Mouse (Mus musculus) brain, embryonic 14.5 days (tissue): Measurements from ENCODE around the gene Thpo.

Source experiments
- CTCF ChIP-seq: fragments of 200-500 bp; IDR thresholded peaks from 2 replicates; pipeline ENCODE4 v1.5.1; 2012; ENCODE audit warnings: inconsistent platforms, mild to moderate bottlenecking, moderate library complexity, borderline replicate concordance; ENCODE audit not compliant: insufficient read depth, insufficient read length; ENCODE audit errors: extremely low read depth
- POLR2A ChIP-seq: fragments of 200-500 bp; IDR thresholded peaks from 2 replicates; pipeline ENCODE4 v1.6.1; 2012; ENCODE audit warnings: mild to moderate bottlenecking, inconsistent platforms, borderline replicate concordance; ENCODE audit not compliant: poor library complexity, insufficient read depth, insufficient read length, severe bottlenecking; ENCODE audit errors: extremely low read depth

DNA sequence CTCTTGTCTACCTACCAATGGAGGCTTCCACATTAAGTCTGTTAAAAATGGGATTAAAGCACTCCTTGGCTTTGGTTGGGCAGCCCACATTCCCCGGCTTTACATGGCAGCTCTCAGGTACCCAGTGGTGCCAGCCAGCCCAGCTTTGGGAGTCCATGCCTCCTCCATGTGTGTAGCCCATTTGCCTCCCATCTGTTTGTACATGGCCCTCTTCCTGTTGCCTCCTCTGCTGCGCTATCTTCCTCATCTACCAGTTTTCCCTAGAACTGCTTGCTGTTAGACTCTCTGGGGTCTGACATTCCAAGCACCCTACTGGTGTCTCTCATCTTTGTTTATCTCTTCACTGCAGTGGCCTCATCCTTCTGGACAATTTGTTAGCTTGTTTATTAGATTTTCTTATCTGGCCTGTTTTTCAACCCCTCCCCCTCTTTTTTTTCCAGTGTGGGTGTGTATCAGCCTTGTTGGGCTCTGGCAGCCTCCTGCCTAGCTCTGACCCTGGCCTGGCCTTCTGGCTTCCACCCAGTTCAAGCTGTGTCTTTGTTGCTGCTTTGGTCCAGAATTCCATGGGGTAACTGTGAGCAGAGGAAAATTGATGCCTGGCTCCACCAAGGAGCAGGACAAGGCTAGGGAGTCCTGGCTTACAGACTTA, 27.8 kb downstream of the Thpo start:
- TF ChIP-seq POLR2A (no peak), CTCF (no peak)
